Comparison of ENCODE assay signal across 24 mouse cellular contexts in genomic region chr10:74631314-74631713, GRCm38 (mm10).
"Had no signal": no experiment of that assay in that cellular context is flagged by ENCODE, and none has a peak within 500 bp of the region (broad histone marks: within the 10 kb centered on the region; RNA-seq: fewer than 3 reads in every experiment).

No protein-coding gene starts in this region.

- H3K4me2 ChIP-seq: limb, embryonic 12.5 days; limb, embryonic 15.5 days; liver, embryonic 11.5 days; lung, embryonic 14.5 days; midbrain, embryonic 11.5 days; midbrain, embryonic 15.5 days; neural tube, embryonic 12.5 days; neural tube, embryonic 15.5 days; stomach, embryonic 15.5 days had no signal

- H3K4me3 ChIP-seq: limb, embryonic 12.5 days; limb, embryonic 15.5 days; midbrain, embryonic 15.5 days; neural tube, embryonic 12.5 days; neural tube, embryonic 15.5 days; stomach, embryonic 15.5 days had no signal

- DNase-seq: kidney, adult 18-20 months; kidney, adult 9 months; kidney, postnatal 14 days; kidney, postnatal 4 days; left cerebral cortex, postnatal 4 days; liver, postnatal 0 days; lung, embryonic 14.5 days; right cerebral cortex, adult 18-20 months; right cerebral cortex, postnatal 14 days; right cerebral cortex, postnatal 4 days; thymus, adult 2 months; thymus, postnatal 14 days; thymus, postnatal 4 days had no signal

- H3K36me3 ChIP-seq: limb, embryonic 12.5 days; limb, embryonic 15.5 days; midbrain, embryonic 15.5 days; neural tube, embryonic 12.5 days; neural tube, embryonic 15.5 days; stomach, embryonic 15.5 days had no signal

- H3K4me1 ChIP-seq: limb, embryonic 12.5 days; limb, embryonic 15.5 days; midbrain, embryonic 15.5 days; neural tube, embryonic 12.5 days; neural tube, embryonic 15.5 days; stomach, embryonic 15.5 days had no signal

- ATAC-seq: liver, postnatal 0 days; lung, postnatal 0 days; midbrain, embryonic 15.5 days had no signal

- H3K27me3 ChIP-seq: limb, embryonic 12.5 days; limb, embryonic 15.5 days; midbrain, embryonic 15.5 days; neural tube, embryonic 12.5 days; neural tube, embryonic 15.5 days; stomach, embryonic 15.5 days had no signal

- H3K9me3 ChIP-seq: limb, embryonic 12.5 days; limb, embryonic 15.5 days; midbrain, embryonic 15.5 days; neural tube, embryonic 12.5 days; neural tube, embryonic 15.5 days; stomach, embryonic 15.5 days had no signal

- H3K9ac ChIP-seq: limb, embryonic 12.5 days; limb, embryonic 15.5 days; liver, embryonic 14.5 days; liver, postnatal 0 days; lung, embryonic 14.5 days; midbrain, embryonic 15.5 days; neural tube, embryonic 12.5 days; neural tube, embryonic 15.5 days; stomach, embryonic 15.5 days had no signal

- H3K27ac ChIP-seq: limb, embryonic 12.5 days; limb, embryonic 15.5 days; liver, embryonic 14.5 days; macrophage; midbrain, embryonic 15.5 days; neural tube, embryonic 12.5 days; neural tube, embryonic 15.5 days; stomach, embryonic 15.5 days had no signal
